In genomic region chr5:146792140-146792791, GRCm38 (mm10) we compare ENCODE assay signal across 11 mouse cellular contexts. TPM values are rescaled to one million over a fixed set of nuclear protein-coding genes. Genes with fewer than 3 reads are reported as not detected.
DNase-seq lines count a peak whose midpoint lies in the region; ATAC-seq and TF ChIP-seq lines count a peak whose summit lies in the region.
"Had no signal": no experiment of that assay in that cellular context is flagged by ENCODE, and none has a peak within 500 bp of the region (broad histone marks: within the 10 kb centered on the region; RNA-seq: fewer than 3 reads in every experiment).

No protein-coding gene starts in this region.

- ATAC-seq in kidney, embryonic 16.5 days (ENCODE audit: low FRiP score, low TSS enrichment), result no peak
- ATAC-seq in heart, postnatal 0 days (ENCODE audit: insufficient read depth, low read depth), result no peak
- ATAC-seq in megakaryocyte progenitor cell, adult 5-6 weeks (replicated peaks; ENCODE audit: poor library complexity), result peak; percentile 6; the same call in 1 of the 2 replicates
- ATAC-seq in forebrain, embryonic 13.5 days, result no peak

- H3K4me2 ChIP-seq in kidney, embryonic 16.5 days (replicated peaks; ENCODE audit: low read depth, low read length), result peak overlapping the region; percentile 79
- 0 out of 2 replicates have a peak overlapping the region, but pooled peaks have one; percentile 85 for H3K4me2 ChIP-seq in heart, postnatal 0 days (ENCODE audit: low read depth, low read length)
- H3K4me2 ChIP-seq in forebrain, embryonic 13.5 days, result no peak overlapping the region

- no peaks in the 10 kb centered on the region for H3K9me3 ChIP-seq in kidney, embryonic 16.5 days (ENCODE audit: low read length)
- H3K9me3 ChIP-seq in heart, postnatal 0 days (replicated peaks; ENCODE audit: control insufficient read depth, low read length), result no peaks in the 10 kb centered on the region
- no peaks in the 10 kb centered on the region for H3K9me3 ChIP-seq in forebrain, embryonic 13.5 days (replicated peaks)
- H3K9me3 ChIP-seq: limb, embryonic 12.5 days had no signal

- peak overlapping the region; percentile 98; the same call in 1 of the 2 replicates for H3K4me3 ChIP-seq in kidney, embryonic 16.5 days (ENCODE audit: low read length)
- no peak overlapping the region for H3K4me3 ChIP-seq in heart, postnatal 0 days (ENCODE audit: low read depth, low read length)
- no peak overlapping the region for H3K4me3 ChIP-seq in forebrain, embryonic 13.5 days

- no peak for TF ChIP-seq EP300 in heart, postnatal 0 days (IDR thresholded peaks at IDR 0.05; ENCODE audit: low read depth)

- DNase-seq in kidney, adult 18-20 months, result no peak
- peak; percentile 52 for DNase-seq in R1 (ENCODE audit: low read depth, low spot score)
- no peak for DNase-seq in heart, postnatal 0 days (ENCODE audit: low spot score)
- no peak for DNase-seq in right cerebral cortex, postnatal 25 days
- DNase-seq in ovary, postnatal 14 days (ENCODE audit: low spot score), result no peak
- DNase-seq: adrenal gland, postnatal 10 days; thymus, adult 18-20 months had no signal

- no peak overlapping the region; the same call in 1 of the 2 replicates for H3K27ac ChIP-seq in kidney, embryonic 16.5 days (ENCODE audit: low read length)
- no peak overlapping the region for H3K27ac ChIP-seq in heart, postnatal 0 days (ENCODE audit: low read depth)
- no peak overlapping the region for H3K27ac ChIP-seq in forebrain, embryonic 13.5 days
- H3K27ac ChIP-seq: limb, embryonic 12.5 days had no signal

- peaks cover 54% of the 10 kb centered on the region for H3K4me1 ChIP-seq in kidney, embryonic 16.5 days (ENCODE audit: insufficient read depth, low read length)
- peaks cover 14% of the 10 kb centered on the region for H3K4me1 ChIP-seq in heart, postnatal 0 days (ENCODE audit: control insufficient read depth, insufficient read depth)
- peaks cover 35% of the 10 kb centered on the region for H3K4me1 ChIP-seq in forebrain, embryonic 13.5 days

- TF ChIP-seq CTCF in heart, postnatal 0 days (IDR thresholded peaks at IDR 0.05; ENCODE audit: low read depth), result no peak

- WGBS in kidney, embryonic 16.5 days, result 44% methylated on average over 7 of the region's 7 CpGs
- 66% methylated on average over 7 of the region's 7 CpGs for WGBS in heart, postnatal 0 days
- WGBS in forebrain, embryonic 13.5 days, result 84% methylated on average over 7 of the region's 7 CpGs

- H3K9ac ChIP-seq in kidney, embryonic 16.5 days (replicated peaks; ENCODE audit: low read length), result no peak overlapping the region
- H3K9ac ChIP-seq in heart, postnatal 0 days (replicated peaks; ENCODE audit: low read depth, low read length), result no peak overlapping the region
- H3K9ac ChIP-seq in forebrain, embryonic 13.5 days, result no peak overlapping the region
- H3K9ac ChIP-seq: limb, embryonic 12.5 days had no signal

- H3K27me3 ChIP-seq in kidney, embryonic 16.5 days (ENCODE audit: insufficient read depth, low read length), result no peaks in the 10 kb centered on the region
- no peaks in the 10 kb centered on the region for H3K27me3 ChIP-seq in heart, postnatal 0 days (ENCODE audit: control insufficient read depth, insufficient read depth, low read length)
- H3K27me3 ChIP-seq in forebrain, embryonic 13.5 days, result no peaks in the 10 kb centered on the region
- H3K27me3 ChIP-seq: limb, embryonic 12.5 days had no signal

- no peaks in the 10 kb centered on the region for H3K36me3 ChIP-seq in kidney, embryonic 16.5 days (ENCODE audit: insufficient read depth, low read length)
- H3K36me3 ChIP-seq in heart, postnatal 0 days (replicated peaks; ENCODE audit: control insufficient read depth, insufficient read depth, low read length), result no peaks in the 10 kb centered on the region
- no peaks in the 10 kb centered on the region for H3K36me3 ChIP-seq in forebrain, embryonic 13.5 days (ENCODE audit: poor library complexity, severe bottlenecking)
- H3K36me3 ChIP-seq: limb, embryonic 12.5 days had no signal

RNA-seq across cellular contexts. Expression of gene Usp12, which starts 2.5 kb away (rescaled TPM):
- 22.1 and 23.0 TPM in 2 replicates for polyA plus RNA-seq in kidney, embryonic 16.5 days (2015; fragmentation: Nextera tagmentation; extraction: Ambion mirVana)
- 6.1 and 7.0 TPM in 2 replicates for total RNA-seq in heart, postnatal 0 days (2014; rRNA removed; ENCODE audit: low replicate concordance)
- polyA plus RNA-seq in heart, postnatal 0 days (2015; fragmentation: Nextera tagmentation; extraction: Ambion mirVana), result 5.6 and 6.7 TPM in 2 replicates
- 14.2 and 16.4 TPM in 2 replicates for total RNA-seq in megakaryocyte progenitor cell, adult 5-6 weeks (2015)
- total RNA-seq in megakaryocyte progenitor cell, adult 5-6 weeks (2017), result 35.3 and 50.1 TPM in 2 replicates
- polyA plus RNA-seq in forebrain, embryonic 13.5 days (2015; fragmentation: Nextera tagmentation; extraction: Ambion mirVana), result 11.0 and 13.5 TPM in 2 replicates

RNA-seq across cellular contexts. Expression of gene Rpl21, which starts 40.4 kb away (rescaled TPM):
- 457 and 459 TPM in 2 replicates for polyA plus RNA-seq in kidney, embryonic 16.5 days (2015; fragmentation: Nextera tagmentation; extraction: Ambion mirVana)
- total RNA-seq in heart, postnatal 0 days (2014; rRNA removed; ENCODE audit: low replicate concordance), result 150 and 153 TPM in 2 replicates
- 265 and 289 TPM in 2 replicates for polyA plus RNA-seq in heart, postnatal 0 days (2015; fragmentation: Nextera tagmentation; extraction: Ambion mirVana)
- 2,785 and 2,819 TPM in 2 replicates for total RNA-seq in megakaryocyte progenitor cell, adult 5-6 weeks (2015)
- total RNA-seq in megakaryocyte progenitor cell, adult 5-6 weeks (2017), result 2,136 and 2,277 TPM in 2 replicates
- polyA plus RNA-seq in forebrain, embryonic 13.5 days (2015; fragmentation: Nextera tagmentation; extraction: Ambion mirVana), result 427 and 455 TPM in 2 replicates

RNA-seq across cellular contexts. Expression of gene Rasl11a, which starts 52.6 kb away (rescaled TPM):
- 90.6 and 100 TPM in 2 replicates for polyA plus RNA-seq in kidney, embryonic 16.5 days (2015; fragmentation: Nextera tagmentation; extraction: Ambion mirVana)
- total RNA-seq in heart, postnatal 0 days (2014; rRNA removed; ENCODE audit: low replicate concordance), result 7.9 and 18.8 TPM in 2 replicates
- polyA plus RNA-seq in heart, postnatal 0 days (2015; fragmentation: Nextera tagmentation; extraction: Ambion mirVana), result 7.7 and 8.5 TPM in 2 replicates
- total RNA-seq in megakaryocyte progenitor cell, adult 5-6 weeks (2015), result 0.47 TPM in 1 of 2 replicates, not detected in the other
- total RNA-seq in megakaryocyte progenitor cell, adult 5-6 weeks (2017), result not detected in 2 replicates
- 17.8 and 19.4 TPM in 2 replicates for polyA plus RNA-seq in forebrain, embryonic 13.5 days (2015; fragmentation: Nextera tagmentation; extraction: Ambion mirVana)
